Comparison of ENCODE assay signal across 15 mouse cellular contexts in the genomic region with DNA sequence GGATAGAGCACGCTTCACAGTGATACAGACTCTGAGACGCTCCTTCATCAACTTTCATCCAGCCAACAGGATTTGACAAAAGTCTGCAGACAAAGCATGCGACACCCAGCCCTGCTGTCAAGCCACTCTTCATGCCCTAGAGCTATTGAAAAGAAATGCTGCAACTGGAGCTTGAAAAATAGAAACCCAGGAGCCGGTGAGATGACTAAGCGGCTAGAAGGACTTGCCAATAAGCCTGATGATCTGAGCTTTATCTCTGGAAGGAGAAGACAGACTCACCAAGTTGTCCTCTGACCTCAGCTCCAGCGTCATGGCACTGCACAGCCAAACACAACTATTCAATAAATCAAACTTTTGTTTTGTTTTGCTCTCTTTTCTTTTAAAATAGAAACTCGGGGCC.
"Had no signal": no experiment of that assay in that cellular context is flagged by ENCODE, and none has a peak within 500 bp of the region (broad histone marks: within the 10 kb centered on the region; RNA-seq: fewer than 3 reads in every experiment).

No protein-coding gene starts in this region.

- DNase-seq: kidney, adult 9 months; kidney, postnatal 36 days; layer of hippocampus, adult 9-11 months; layer of hippocampus, postnatal 36 days; liver; liver, embryonic 13.5 days; liver, postnatal 0 days; lung, postnatal 36 days; midbrain, embryonic 14.5 days; thymus, adult 2 months; thymus, postnatal 25 days had no signal

- ATAC-seq: liver, postnatal 0 days had no signal

- H3K9ac ChIP-seq: limb, embryonic 12.5 days; liver, embryonic 13.5 days; liver, postnatal 0 days; neural tube, embryonic 12.5 days had no signal

- H3K9me3 ChIP-seq: liver, embryonic 13.5 days; neural tube, embryonic 12.5 days had no signal

- H3K27me3 ChIP-seq: limb, embryonic 12.5 days; liver, embryonic 13.5 days; neural tube, embryonic 12.5 days had no signal

- H3K4me2 ChIP-seq: limb, embryonic 12.5 days; liver, embryonic 13.5 days; neural tube, embryonic 12.5 days had no signal

- H3K4me3 ChIP-seq: limb, embryonic 12.5 days; liver, embryonic 13.5 days; midbrain, embryonic 10.5 days; neural tube, embryonic 12.5 days had no signal

- H3K36me3 ChIP-seq: limb, embryonic 12.5 days; liver, embryonic 13.5 days; midbrain, embryonic 10.5 days; neural tube, embryonic 12.5 days had no signal

- H3K4me1 ChIP-seq: limb, embryonic 12.5 days; liver, embryonic 13.5 days; midbrain, embryonic 10.5 days; neural tube, embryonic 12.5 days had no signal

- H3K27ac ChIP-seq: kidney, postnatal 0 days; limb, embryonic 12.5 days; liver, embryonic 13.5 days; midbrain, embryonic 10.5 days; neural tube, embryonic 12.5 days had no signal
